Mouse (Mus musculus) forebrain, embryonic 14.5 days (tissue): ENCODE results near the gene Casz1. TPM values are rescaled to one million over a fixed set of nuclear protein-coding genes. Genes with fewer than 3 reads are reported as not detected.

Experiments
- ATAC-seq: fragments of 200-750 bp; cut with Nextera tagmentation; 2 replicates; pipeline ENCODE4 v1.8.0; 2017; ENCODE audit warnings: mild to moderate bottlenecking, moderate library complexity
- DNase-seq: peaks from one replicate; pipeline ENCODE4 v3.0.0-alpha.2; 2015; ENCODE audit warnings: low spot score
- H3K27ac ChIP-seq: fragments of 300-500 bp; sonication (generic); 2 replicates; pipeline ENCODE4 v1.5.1; 2014; ENCODE audit warnings: low read depth, mild to moderate bottlenecking, control low read depth, low read length, moderate library complexity
- H3K27me3 ChIP-seq: fragments of 300-500 bp; sonication (generic); replicated peaks from 2 replicates; pipeline ENCODE4 v1.6.1; 2014; ENCODE audit warnings: low read length, control low read depth, mixed read lengths; ENCODE audit not compliant: control insufficient read depth, insufficient read depth
- H3K36me3 ChIP-seq: fragments of 300-500 bp; sonication (generic); 2 replicates; pipeline ENCODE4 v1.6.1; 2014; ENCODE audit warnings: low read length, control low read depth; ENCODE audit not compliant: control insufficient read depth, insufficient read depth
- H3K4me1 ChIP-seq: fragments of 300-500 bp; sonication (generic); 2 replicates; pipeline ENCODE4 v1.6.1; 2014; ENCODE audit warnings: antibody characterized with exemption, low read length, control low read depth; ENCODE audit not compliant: control insufficient read depth, insufficient read depth
- H3K4me2 ChIP-seq: fragments of 300-500 bp; sonication (generic); 2 replicates; pipeline ENCODE4 v1.6.1; 2014; ENCODE audit warnings: mild to moderate bottlenecking, control low read depth, low read length
- H3K4me3 ChIP-seq: fragments of 300-500 bp; sonication (generic); 2 replicates; pipeline ENCODE4 v1.5.1; 2014; ENCODE audit warnings: low read depth, low read length, control low read depth
- H3K9ac ChIP-seq: fragments of 300-500 bp; sonication (generic); 2 replicates; pipeline ENCODE4 v1.6.1; 2014; ENCODE audit warnings: mild to moderate bottlenecking, low read length, control low read depth, moderate library complexity
- H3K9me3 ChIP-seq: fragments of 300-500 bp; sonication (generic); replicated peaks from 2 replicates; pipeline ENCODE4 v1.6.1; 2016; ENCODE audit warnings: low read length, control low read depth, mixed read lengths; ENCODE audit not compliant: control insufficient read depth
- WGBS: fragments of 180-500 bp; shearing (Covaris S2); extraction: QIAGEN DNeasy Blood & Tissue Kit; methylation state at CpG from one replicate; pipeline ENCODE4 v1.1.7; 2014; 5-methylcytosine and 5-hydroxymethylcytosine counted together
- polyA plus RNA-seq: library from polyadenylated mRNA; unstranded; fragments of >200 nt; fragmentation: Nextera tagmentation; extraction: Ambion mirVana; gene quantifications from 2 replicates; pipeline ENCODE4 v1.2.1, GENCODE M21; 2014

The Casz1 gene
- polyA plus RNA-seq, 1 experiment from 2014 or later = 0.57 TPM

DNA sequence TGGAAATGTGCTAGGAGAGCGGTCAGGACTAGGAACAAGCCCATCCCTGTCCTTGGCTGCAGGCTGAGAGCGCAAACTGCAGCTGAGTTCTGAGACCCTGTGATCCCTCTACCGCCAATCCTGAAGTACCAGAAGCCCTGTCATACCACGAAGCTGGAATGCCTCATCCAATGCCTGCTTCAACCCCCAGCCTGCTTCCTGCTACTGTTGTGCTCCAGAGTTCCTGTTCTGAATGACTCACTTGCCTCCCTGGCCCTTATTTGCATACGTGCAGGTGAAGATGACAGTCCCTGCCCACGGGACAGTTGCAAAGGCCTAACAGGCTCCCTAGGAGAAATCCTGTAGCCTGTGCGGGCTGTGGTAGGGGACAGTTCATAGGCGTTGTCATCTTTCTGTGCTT is 13.3 kb upstream of the Casz1 start:
- Histone ChIP-seq H3K36me3 (no peaks in the 10 kb centered on the region), H3K4me2 (no peak overlapping the region), H3K9ac (no peak overlapping the region), H3K27me3 (peaks cover 4% of the 10 kb centered on the region; the same call in 1 of the 2 replicates), H3K9me3 (no peaks in the 10 kb centered on the region), H3K27ac (no peak overlapping the region), H3K4me1 (peaks cover 9% of the 10 kb centered on the region), H3K4me3 (no peak overlapping the region)
- ATAC-seq (no peak), DNase-seq (no peak)
- 69% methylated on average over 8 of the region's 8 CpGs for WGBS

DNA sequence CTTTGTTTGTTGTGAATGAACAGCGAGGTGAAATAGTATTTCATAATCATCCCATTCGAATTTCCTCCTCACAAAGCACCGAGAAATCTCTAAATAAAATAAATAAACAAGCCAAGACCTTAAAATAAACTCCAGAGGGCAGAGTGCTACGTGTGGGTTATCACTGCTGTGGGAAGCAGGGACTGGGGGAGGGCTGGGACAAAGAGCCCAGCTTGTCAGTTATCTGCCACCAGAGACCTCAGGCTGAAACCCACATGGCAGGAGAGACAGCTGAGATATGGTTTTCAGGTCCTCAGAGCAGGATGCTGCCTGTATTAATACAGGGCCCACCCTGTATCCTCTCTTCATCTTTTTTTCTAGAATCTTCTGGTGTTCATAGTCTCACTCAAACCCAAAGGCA is 9.2 kb upstream of the Casz1 start:
- WGBS = 69% methylated on average over 4 of the region's 4 CpGs
- no peak overlapping the region for H3K4me2 ChIP-seq

DNA sequence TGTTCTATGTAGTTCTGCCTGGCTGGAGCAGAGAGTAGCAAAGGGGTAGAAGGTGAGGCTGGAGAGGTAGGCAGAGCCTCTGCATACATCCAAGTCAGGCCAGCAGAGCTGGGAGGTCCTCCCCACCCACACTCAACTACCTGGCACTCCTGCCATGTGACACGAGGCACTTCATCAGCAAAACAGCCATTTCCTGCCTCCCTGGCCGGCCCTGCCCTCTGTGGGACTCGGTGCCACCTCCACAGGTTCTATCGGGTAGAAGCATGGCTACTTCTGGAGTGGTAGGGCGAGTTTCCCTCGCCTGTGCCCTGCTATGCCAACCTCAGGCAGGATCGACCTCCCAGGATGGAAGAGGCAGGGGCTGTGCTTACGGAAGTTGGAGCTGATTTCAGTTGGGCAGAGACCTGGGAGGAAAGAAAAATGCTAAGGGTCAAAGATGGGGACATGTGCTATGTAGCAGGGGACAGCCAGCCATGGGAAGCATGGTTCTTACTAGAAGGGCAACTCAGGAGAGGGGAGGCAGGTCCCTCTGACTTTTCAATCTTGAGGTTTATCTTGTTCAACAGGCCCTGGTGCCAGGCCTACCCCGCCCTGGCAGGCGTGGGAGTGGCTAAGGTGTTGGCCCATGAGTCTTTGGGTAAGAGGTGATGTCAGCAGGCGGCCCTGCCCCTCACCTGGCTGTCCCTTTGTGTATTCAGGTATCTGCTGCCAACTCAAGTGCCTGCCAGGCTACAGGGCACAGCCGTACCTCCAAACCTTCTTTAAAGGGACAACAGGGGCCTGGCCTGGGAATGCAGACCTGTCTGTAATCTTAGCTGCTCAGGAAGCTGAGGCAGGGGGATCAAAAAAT is 6.5 kb upstream of the Casz1 start:
- WGBS = 86% methylated on average over 12 of the region's 12 CpGs
- Histone ChIP-seq H3K27ac (no peak overlapping the region), H3K4me2 (no peak overlapping the region), H3K27me3 (0 out of 2 replicates have a peak, but pooled peaks cover 2% of the 10 kb centered on the region), H3K4me3 (no peak overlapping the region), H3K9ac (no peak overlapping the region), H3K9me3 (no peaks in the 10 kb centered on the region), H3K36me3 (no peaks in the 10 kb centered on the region), H3K4me1 (peaks cover 9% of the 10 kb centered on the region)
- DNase-seq = no peak
- no peak for ATAC-seq

More for the DNA sequence above, 9.2 kb upstream of the Casz1 start:
- DNase-seq (no peak), ATAC-seq (no peak)
- H3K27me3 ChIP-seq = no peaks in the 10 kb centered on the region
- H3K4me3 ChIP-seq = no peak overlapping the region
- no peaks in the 10 kb centered on the region for H3K9me3 ChIP-seq
- H3K36me3 ChIP-seq = no peaks in the 10 kb centered on the region
- H3K27ac ChIP-seq = no peak overlapping the region
- H3K4me1 ChIP-seq = peaks cover 9% of the 10 kb centered on the region
- H3K9ac ChIP-seq = no peak overlapping the region

DNA sequence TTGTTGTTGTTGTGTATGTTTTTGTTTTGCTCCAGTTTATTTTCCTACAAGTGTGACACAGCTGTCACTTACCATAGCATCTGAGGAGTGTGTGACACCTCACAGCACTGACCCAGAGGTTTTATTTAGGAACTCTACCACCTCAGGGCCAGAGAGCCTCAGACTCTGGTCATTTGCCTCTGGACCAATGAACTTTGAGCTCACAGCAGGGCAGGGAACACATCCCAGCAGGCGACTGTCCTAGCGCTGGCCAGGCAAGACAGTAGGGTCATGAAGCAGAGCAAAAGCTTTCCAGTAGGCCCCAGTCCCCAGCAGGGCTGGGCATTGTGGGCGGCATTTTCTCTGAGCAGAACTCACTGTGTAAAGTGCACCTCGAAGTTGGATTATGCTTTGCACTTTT is 1.2 kb upstream of the Casz1 start:
- DNase-seq = no peak
- Histone ChIP-seq H3K36me3 (no peaks in the 10 kb centered on the region), H3K27ac (no peak overlapping the region), H3K27me3 (peaks cover 37% of the 10 kb centered on the region), H3K9ac (no peak overlapping the region), H3K9me3 (no peaks in the 10 kb centered on the region), H3K4me1 (peaks cover 29% of the 10 kb centered on the region), H3K4me3 (no peak overlapping the region), H3K4me2 (no peak overlapping the region)
- no peak for ATAC-seq
- 26% methylated on average over 4 of the region's 4 CpGs for WGBS

DNA sequence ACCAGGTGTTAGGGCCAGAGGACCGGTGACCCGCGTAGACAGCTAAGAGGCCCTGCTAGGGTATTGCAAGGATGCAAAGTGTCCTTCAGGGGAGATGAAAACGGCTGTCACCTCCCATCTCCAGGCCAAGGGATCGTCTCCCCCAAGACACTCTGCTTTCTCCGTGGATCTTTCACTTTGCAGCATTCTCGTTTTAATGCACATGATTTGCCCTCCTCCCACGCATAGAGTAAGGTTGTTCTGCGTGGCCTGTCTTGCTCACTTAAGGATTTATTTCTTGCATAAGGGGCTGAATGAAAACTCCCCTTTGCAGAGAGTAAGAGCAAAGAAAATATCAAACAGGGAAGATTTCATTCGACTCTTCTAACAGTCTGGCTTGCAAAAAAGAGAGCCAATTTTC is 593 bp upstream of the Casz1 start:
- peaks cover 29% of the 10 kb centered on the region for H3K4me1 ChIP-seq
- H3K4me2 ChIP-seq = peak overlapping the region; percentile 99
- H3K4me3 ChIP-seq = peak overlapping the region; percentile 48
- 6% methylated on average over 10 of the region's 10 CpGs for WGBS
- H3K9me3 ChIP-seq = no peaks in the 10 kb centered on the region
- H3K27ac ChIP-seq = no peak overlapping the region
- H3K27me3 ChIP-seq = peaks cover 42% of the 10 kb centered on the region
- no peaks in the 10 kb centered on the region for H3K36me3 ChIP-seq
- DNase-seq (no peak), ATAC-seq (no peak)
- H3K9ac ChIP-seq = peak overlapping the region; percentile 53; the same call in 1 of the 2 replicates

GRCm38 (mm10) chr4:148804780-148805160 is 541 bp downstream of the Casz1 start:
- Histone ChIP-seq H3K27me3 (peaks cover 51% of the 10 kb centered on the region), H3K4me2 (peak overlapping the region; percentile 99), H3K9me3 (no peaks in the 10 kb centered on the region), H3K4me3 (peak overlapping the region; percentile 48), H3K4me1 (peaks cover 29% of the 10 kb centered on the region), H3K27ac (no peak overlapping the region), H3K9ac (peak overlapping the region; percentile 60), H3K36me3 (no peaks in the 10 kb centered on the region)
- ATAC-seq (no peak; the same call in 1 of the 2 replicates), DNase-seq (no peak)
- WGBS = under 1% methylated on average over 15 of the region's 16 CpGs

- no peaks in the 10 kb centered on the region for H3K9me3 ChIP-seq
- peak overlapping the region; percentile 48 for H3K4me3 ChIP-seq
- peaks cover 29% of the 10 kb centered on the region for H3K4me1 ChIP-seq
- DNase-seq (no peak), ATAC-seq (no peak)
- peak overlapping the region; percentile 32; the same call in 1 of the 2 replicates for H3K9ac ChIP-seq
- no peak overlapping the region for H3K27ac ChIP-seq
- no peaks in the 10 kb centered on the region for H3K36me3 ChIP-seq
- peaks cover 56% of the 10 kb centered on the region for H3K27me3 ChIP-seq
- peak overlapping the region; percentile 99 for H3K4me2 ChIP-seq
- WGBS = under 1% methylated on average over 42 of the region's 42 CpGs
These were observed 1.1 kb downstream of the Casz1 start for GRCm38 (mm10) chr4:148805161-148805810.

GRCm38 (mm10) chr4:148805811-148806747 is 1.9 kb downstream of the Casz1 start:
- Histone ChIP-seq H3K4me3 (peak overlapping the region; percentile 48), H3K9me3 (no peaks in the 10 kb centered on the region), H3K36me3 (no peaks in the 10 kb centered on the region), H3K4me1 (peaks cover 33% of the 10 kb centered on the region), H3K27me3 (peaks cover 64% of the 10 kb centered on the region), H3K27ac (no peak overlapping the region), H3K4me2 (peak overlapping the region; percentile 99), H3K9ac (peak overlapping the region; percentile 32; the same call in 1 of the 2 replicates)
- DNase-seq (no peak), ATAC-seq (no peak)
- WGBS = under 1% methylated on average over 60 of the region's 64 CpGs
